Mouse (Mus musculus): ENCODE measurements around the gene 4930558C23Rik. TPM values are rescaled to one million over a fixed set of nuclear protein-coding genes. Genes with fewer than 3 reads are reported as not detected.
"Not testable (repeated sequence)": the region's sequence is repeated elsewhere in the genome, so short reads cannot be mapped to it uniquely, and the experiment has no call there.

4930558C23Rik gene
- total and polyA plus RNA-seq, 3 experiments, result not detected

DNA sequence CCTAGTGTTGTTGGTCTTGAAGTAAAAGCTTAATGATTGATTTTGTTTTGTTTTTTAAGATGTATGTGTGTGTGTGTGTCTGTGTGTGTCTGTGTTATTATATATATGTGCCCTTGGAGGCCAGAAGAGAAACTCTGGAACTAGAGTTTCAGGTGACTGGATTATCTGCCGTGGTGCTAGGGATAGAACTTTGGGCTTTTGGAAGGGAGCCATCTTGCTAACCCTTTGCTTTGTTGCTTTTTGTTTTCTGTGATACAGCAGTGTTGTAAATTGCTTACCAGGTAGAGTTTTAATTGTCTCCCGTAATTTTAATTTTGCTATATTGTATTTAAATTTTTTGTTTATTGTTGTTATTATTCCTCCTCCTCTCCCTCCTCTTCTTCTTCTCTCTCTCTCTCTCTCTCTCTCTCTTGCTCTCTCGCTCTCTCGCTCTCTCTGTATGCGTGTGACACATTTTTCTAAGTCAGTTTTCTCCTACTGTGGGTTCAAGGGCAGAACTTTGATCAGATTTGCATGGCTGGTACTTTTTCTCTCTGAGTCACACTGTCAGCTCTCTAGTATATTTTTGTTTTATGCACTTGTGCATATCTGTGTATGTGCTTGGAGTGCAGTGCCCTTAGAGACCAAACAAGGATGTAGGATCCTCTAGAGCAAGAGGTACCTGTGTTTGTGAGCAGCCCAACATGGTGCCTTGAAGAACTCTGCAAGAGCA, 39.9 kb upstream of the 4930558C23Rik start:
- H3K79me2 ChIP-seq (replicated peaks; ENCODE audit: control insufficient read depth, extremely low read depth, insufficient read depth, poor library complexity, severe bottlenecking), result peaks cover 25% of the 10 kb centered on the region
- peaks cover 2 to 16% of the 10 kb centered on the region in 2 experiments for H3K4me1 ChIP-seq (ENCODE audit: control insufficient read depth in 1 of 2, insufficient read depth in 2 of 2)
- H3K4me2 ChIP-seq (ENCODE audit: insufficient read depth, low read depth, poor library complexity, severe bottlenecking), result no peak overlapping the region
- no peak for TF ChIP-seq MAFK (IDR thresholded peaks at IDR 0.05; ENCODE audit: insufficient replicate concordance, low read length)
- no peak for TF ChIP-seq ZMIZ1 (IDR thresholded peaks at IDR 0.05; ENCODE audit: low read depth, low read length)
- TF ChIP-seq POLR2AphosphoS2 (IDR thresholded peaks at IDR 0.05; ENCODE audit: low read depth, low read length), result no peak
- TF ChIP-seq UBTF (IDR thresholded peaks at IDR 0.05; ENCODE audit: low read depth, low read length), result no peak
- in situ Hi-C loops (cut with MboI; ENCODE audit: low pct_ligation_motif_present, low pct_unique_long_range_greater_than_20kb, low sequenced_read_pairs) (no loop called here), dilution Hi-C loops (cut with MboI; ENCODE audit: extremely low pct_ligation_motif_present, extremely low pct_unique_long_range_greater_than_20kb, low sequenced_read_pairs) (no loop called here)
- no peaks in the 10 kb centered on the region for H3K9me3 ChIP-seq (replicated peaks; ENCODE audit: low read length)
- no peaks in the 10 kb centered on the region for H3K27me3 ChIP-seq (replicated peaks)
- H3K36me3 ChIP-seq (replicated peaks in 1 of 2; ENCODE audit: control insufficient read depth in 1 of 2, insufficient read depth in 1 of 2, low read length in 1 of 2), result peaks cover 2 to 39% of the 10 kb centered on the region in 2 experiments
- no peak overlapping the region for H3K27ac ChIP-seq (ENCODE audit: insufficient read depth, low read depth)
- no peak overlapping the region for H3K4me3 ChIP-seq (replicated peaks in 1 of 3; ENCODE audit: low read depth in 2 of 3, low read length in 2 of 3, poor library complexity in 1 of 3)
- H3K9ac ChIP-seq (ENCODE audit: insufficient read depth, low read depth), result no peak overlapping the region
- no peak for DNase-seq (ENCODE audit: extremely low read depth)

GRCm38 (mm10) chr3:95439670-95440069, 37.0 kb upstream of the 4930558C23Rik start:
- no peak overlapping the region for H3K27ac ChIP-seq (ENCODE audit: insufficient read depth, low read depth)
- in situ Hi-C loops (cut with MboI; ENCODE audit: low pct_ligation_motif_present, low pct_unique_long_range_greater_than_20kb, low sequenced_read_pairs), result no loop called here
- dilution Hi-C loops (cut with MboI; ENCODE audit: extremely low pct_ligation_motif_present, extremely low pct_unique_long_range_greater_than_20kb, low sequenced_read_pairs), result no loop called here

DNA sequence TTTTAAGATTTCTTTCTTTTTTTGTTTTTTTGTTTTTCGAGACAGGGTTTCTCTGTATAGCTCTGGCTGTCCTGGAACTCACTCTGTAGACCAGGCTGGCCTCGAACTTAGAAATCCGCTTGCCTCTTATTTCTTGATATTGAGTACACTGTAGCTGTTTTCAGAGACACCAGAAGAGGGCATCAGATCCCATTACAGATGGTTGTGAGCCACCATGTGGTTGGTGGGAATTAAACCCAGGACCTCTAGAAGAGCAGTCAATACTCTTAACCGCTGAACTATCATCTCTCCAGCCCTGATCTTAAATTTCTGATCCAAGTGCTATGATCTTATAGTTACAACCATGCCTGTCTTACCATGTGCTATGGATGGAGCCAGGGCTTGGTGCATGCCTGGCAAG, 36.0 kb upstream of the 4930558C23Rik start:
- H3K27ac ChIP-seq (ENCODE audit: insufficient read depth, low read depth); H3K9me3 ChIP-seq (replicated peaks; ENCODE audit: low read length); H3K4me2 ChIP-seq (ENCODE audit: insufficient read depth, low read depth, poor library complexity, severe bottlenecking); dilution Hi-C loops (cut with MboI; ENCODE audit: extremely low pct_ligation_motif_present, extremely low pct_unique_long_range_greater_than_20kb, low sequenced_read_pairs); DNase-seq (ENCODE audit: extremely low read depth); H3K27me3 ChIP-seq (replicated peaks); in situ Hi-C loops (cut with MboI; ENCODE audit: low pct_ligation_motif_present, low pct_unique_long_range_greater_than_20kb, low sequenced_read_pairs); H3K9ac ChIP-seq (ENCODE audit: insufficient read depth, low read depth); H3K4me3 ChIP-seq (replicated peaks in 1 of 3; ENCODE audit: low read depth in 2 of 3, low read length in 2 of 3, poor library complexity in 1 of 3): not testable (repeated sequence)
- TF ChIP-seq CTCF (conservative IDR thresholded peaks at IDR 0.05 in 1 of 2, IDR thresholded peaks at IDR 0.05 in 1 of 2; ENCODE audit: low read depth in 2 of 2, low read length in 2 of 2), result peak in 1 of 2 experiments; percentile 47; a peak in 2 of 4 replicates
- Histone ChIP-seq H3K4me1 (ENCODE audit: control insufficient read depth in 1 of 2, insufficient read depth in 2 of 2) (peaks cover 2 to 23% of the 10 kb centered on the region in 2 experiments), H3K36me3 (replicated peaks in 1 of 2; ENCODE audit: control insufficient read depth in 1 of 2, insufficient read depth in 1 of 2, low read length in 1 of 2) (peaks cover 5 to 29% of the 10 kb centered on the region in 2 experiments), H3K79me2 (replicated peaks; ENCODE audit: control insufficient read depth, extremely low read depth, insufficient read depth, poor library complexity, severe bottlenecking) (peaks cover 39% of the 10 kb centered on the region)

More at GRCm38 (mm10) chr3:95439670-95440069, 37.0 kb upstream of the 4930558C23Rik start:
- TF ChIP-seq EP300 (IDR thresholded peaks at IDR 0.05; ENCODE audit: low read length) (no peak), MEF2A (IDR thresholded peaks at IDR 0.05; ENCODE audit: borderline replicate concordance, low read depth, low read length) (no peak), CHD1 (IDR thresholded peaks at IDR 0.05; ENCODE audit: low read depth, low read length) (no peak), SIN3A (IDR thresholded peaks at IDR 0.05; ENCODE audit: low read length) (no peak), TCF12 (IDR thresholded peaks at IDR 0.05; ENCODE audit: low read depth, low read length) (no peak), SMC3 (IDR thresholded peaks at IDR 0.05; ENCODE audit: low read depth, low read length) (no peak), MAZ (IDR thresholded peaks at IDR 0.05; ENCODE audit: low read depth, low read length) (no peak)
- H3K36me3 ChIP-seq (replicated peaks in 1 of 2; ENCODE audit: control insufficient read depth in 1 of 2, insufficient read depth in 1 of 2, low read length in 1 of 2), result peaks cover 5 to 38% of the 10 kb centered on the region in 2 experiments
- no peaks in the 10 kb centered on the region for H3K27me3 ChIP-seq (replicated peaks)
- no peak overlapping the region for H3K9ac ChIP-seq (ENCODE audit: insufficient read depth, low read depth)
- peaks cover 2 to 23% of the 10 kb centered on the region in 2 experiments for H3K4me1 ChIP-seq (ENCODE audit: control insufficient read depth in 1 of 2, insufficient read depth in 2 of 2)
- DNase-seq (ENCODE audit: extremely low read depth), result no peak
- H3K4me3 ChIP-seq (replicated peaks in 1 of 3; ENCODE audit: low read depth in 2 of 3, low read length in 2 of 3, poor library complexity in 1 of 3), result no peak overlapping the region
- H3K79me2 ChIP-seq (replicated peaks; ENCODE audit: control insufficient read depth, extremely low read depth, insufficient read depth, poor library complexity, severe bottlenecking), result peaks cover 39% of the 10 kb centered on the region
- H3K4me2 ChIP-seq (ENCODE audit: insufficient read depth, low read depth, poor library complexity, severe bottlenecking), result no peak overlapping the region
- no peaks in the 10 kb centered on the region for H3K9me3 ChIP-seq (replicated peaks; ENCODE audit: low read length)
